Mouse (Mus musculus) kidney, adult 2 months (tissue): ENCODE measurements at regions not wholly inside any gene's neighbourhood (a gene's known extent, or its start where the extent isn't known, plus 50 kb on each side); places are given as distances from the start of the nearest gene placed in this dataset.
A peak's percentile ranks its signal among the peaks of the same experiment; 100 is the strongest.

ENCODE experiments used
- DNase-seq: peaks from one replicate; pipeline ENCODE4 v3.0.0; 2021
- H3K27ac ChIP-seq: fragments of 200-500 bp; 2 replicates; pipeline ENCODE4 v1.5.1; 2012; ENCODE audit warnings: low read depth, low read length, control low read depth, inconsistent platforms; ENCODE audit not compliant: insufficient read depth
- H3K27me3 ChIP-seq: fragments of 200-500 bp; replicated peaks from 2 replicates; pipeline ENCODE4 v1.6.1; 2012; ENCODE audit warnings: mild to moderate bottlenecking, moderate library complexity, low read length, inconsistent platforms; ENCODE audit not compliant: control insufficient read depth, insufficient read depth
- H3K36me3 ChIP-seq: fragments of 200-500 bp; 2 replicates; pipeline ENCODE4 v1.6.1; 2012; ENCODE audit warnings: mild to moderate bottlenecking, moderate library complexity, low read length, inconsistent platforms; ENCODE audit not compliant: control insufficient read depth, insufficient read depth
- H3K4me1 ChIP-seq: fragments of 200-500 bp; 2 replicates; pipeline ENCODE4 v1.6.1; 2011; ENCODE audit warnings: low read length; ENCODE audit not compliant: control insufficient read depth, insufficient read depth
- H3K4me3 ChIP-seq: fragments of 200-500 bp; 2 replicates; pipeline ENCODE4 v1.5.1; 2011; ENCODE audit warnings: mild to moderate bottlenecking, low read depth, low read length, control low read depth; ENCODE audit not compliant: insufficient read depth
- CTCF ChIP-seq: fragments of 200-500 bp; conservative IDR thresholded peaks from 2 replicates; pipeline ENCODE4 v1.5.1; 2011; ENCODE audit warnings: low read depth, mild to moderate bottlenecking, control low read depth, low read length, moderate library complexity, mixed read lengths; ENCODE audit not compliant: insufficient read depth, insufficient read length
- POLR2A ChIP-seq: fragments of 200-500 bp; IDR thresholded peaks from one replicate; pipeline ENCODE4 v1.6.1; 2011; ENCODE audit warnings: low read depth, low read length, control low read depth
- WGBS: fragments of 180-500 bp; shearing (Covaris S2); methylation state at CpG from one replicate; pipeline ENCODE4 v1.1.7; 2018; 5-methylcytosine and 5-hydroxymethylcytosine counted together

- 58% methylated on average over 5 of the region's 5 CpGs for WGBS
- Histone ChIP-seq H3K27me3 (no peaks in the 10 kb centered on the region), H3K36me3 (no peaks in the 10 kb centered on the region), H3K4me3 (no peak overlapping the region), H3K4me1 (no peaks in the 10 kb centered on the region; the same call in 1 of the 2 replicates), H3K27ac (no peak overlapping the region)
- TF ChIP-seq CTCF (no peak), POLR2A (no peak)
- DNase-seq, result peak; percentile 36
Observed at GRCm38 (mm10) chr9:49988064-49988463, 189.3 kb upstream of the Ncam1 start.

DNA sequence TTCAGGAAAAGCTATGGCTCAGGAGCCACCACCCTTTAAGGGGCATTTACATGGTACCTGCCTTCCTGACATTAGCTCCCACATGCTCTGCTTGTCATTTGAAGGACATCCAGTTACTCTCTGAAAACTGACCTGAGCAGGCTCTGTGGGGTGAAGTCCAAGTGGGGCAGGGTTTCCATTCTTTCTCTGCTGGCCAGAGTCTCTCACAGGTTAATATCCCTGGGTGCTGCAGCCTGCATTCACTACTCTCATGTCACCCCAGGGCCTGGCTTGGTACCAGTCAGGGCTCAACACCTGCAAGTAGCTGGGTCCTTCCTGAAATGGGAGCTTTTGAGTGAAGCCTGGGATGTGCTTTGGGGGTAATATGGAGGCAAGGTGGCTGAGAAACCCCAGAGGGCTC is 188.8 kb upstream of the Ncam1 start:
- peak; percentile 77 for DNase-seq
- Histone ChIP-seq H3K27ac (no peak overlapping the region), H3K36me3 (no peaks in the 10 kb centered on the region), H3K4me1 (no peaks in the 10 kb centered on the region; the same call in 1 of the 2 replicates), H3K27me3 (no peaks in the 10 kb centered on the region), H3K4me3 (no peak overlapping the region)
- TF ChIP-seq POLR2A (no peak), CTCF (no peak)

DNA sequence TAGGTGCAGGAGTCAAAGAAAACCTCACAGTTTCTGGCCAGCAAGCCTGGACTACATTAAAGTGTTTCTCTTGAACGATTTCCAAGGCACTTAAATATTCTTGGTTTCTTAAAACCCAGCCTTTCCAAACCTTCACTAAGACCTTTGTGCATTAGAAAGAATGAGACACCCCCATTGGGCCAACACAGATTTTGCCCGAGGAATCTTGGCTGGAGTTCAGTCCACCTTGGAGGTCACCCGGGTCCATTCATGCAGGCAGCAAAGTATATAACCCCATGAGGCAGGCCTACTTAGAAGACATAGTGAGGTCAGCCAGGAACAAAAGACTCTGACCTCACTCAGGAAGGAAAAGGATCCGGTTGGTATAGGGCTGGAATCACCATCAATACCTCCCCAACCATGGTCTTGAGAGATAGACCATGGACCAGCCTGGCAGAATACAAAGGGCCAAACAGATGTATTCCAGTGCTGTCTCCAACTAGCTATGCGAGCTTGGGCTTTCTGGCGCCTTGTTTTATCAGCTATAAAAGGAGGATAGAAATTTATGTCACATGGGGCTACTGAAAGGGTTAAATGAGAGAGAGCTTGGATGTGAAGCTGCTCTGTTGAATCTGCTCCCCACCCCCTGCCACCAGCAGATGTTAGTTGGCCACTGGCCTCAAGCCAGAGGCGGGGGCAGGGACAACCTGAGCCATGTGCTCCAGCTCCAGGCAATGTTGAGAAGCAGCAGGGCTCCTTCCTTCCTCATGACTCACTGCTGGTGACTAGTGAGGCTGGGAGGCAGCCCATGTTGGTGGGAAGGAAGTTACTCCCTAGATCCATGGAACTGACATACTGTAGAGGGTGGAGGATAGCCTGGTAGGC is 181.9 kb upstream of the Ncam1 start:
- peaks cover 9% of the 10 kb centered on the region for H3K4me1 ChIP-seq
- no peak for TF ChIP-seq CTCF
- DNase-seq, result peak; percentile 83
- H3K27me3 ChIP-seq, result no peaks in the 10 kb centered on the region
- no peak overlapping the region for H3K4me3 ChIP-seq
- WGBS, result 21% methylated on average over 7 of the region's 7 CpGs
- H3K36me3 ChIP-seq, result no peaks in the 10 kb centered on the region
- no peak overlapping the region for H3K27ac ChIP-seq

GRCm38 (mm10) chr9:49975938-49976671 is 177.4 kb upstream of the Ncam1 start:
- TF ChIP-seq POLR2A (no peak), CTCF (no peak)
- Histone ChIP-seq H3K27ac (no peak overlapping the region), H3K27me3 (no peaks in the 10 kb centered on the region), H3K4me3 (no peak overlapping the region), H3K36me3 (no peaks in the 10 kb centered on the region), H3K4me1 (peaks cover 9% of the 10 kb centered on the region)
- DNase-seq, result peak; percentile 83
- WGBS, result 14% methylated on average over 11 of the region's 11 CpGs

GRCm38 (mm10) chr9:49973974-49974495 is 175.3 kb upstream of the Ncam1 start:
- Histone ChIP-seq H3K4me3 (no peak overlapping the region), H3K4me1 (no peaks in the 10 kb centered on the region; the same call in 1 of the 2 replicates), H3K27ac (no peak overlapping the region), H3K27me3 (no peaks in the 10 kb centered on the region), H3K36me3 (no peaks in the 10 kb centered on the region)
- TF ChIP-seq POLR2A (no peak), CTCF (no peak)
- DNase-seq, result no peak
- WGBS, result 93% methylated on average over 5 of the region's 5 CpGs

GRCm38 (mm10) chr9:49969429-49969828 is 170.7 kb upstream of the Ncam1 start:
- WGBS, result 62% methylated on average over 6 of the region's 6 CpGs
- Histone ChIP-seq H3K27me3 (no peaks in the 10 kb centered on the region), H3K4me1 (no peaks in the 10 kb centered on the region), H3K36me3 (no peaks in the 10 kb centered on the region), H3K27ac (no peak overlapping the region), H3K4me3 (no peak overlapping the region)
- no peak for DNase-seq
- TF ChIP-seq POLR2A (no peak), CTCF (no peak)

DNA sequence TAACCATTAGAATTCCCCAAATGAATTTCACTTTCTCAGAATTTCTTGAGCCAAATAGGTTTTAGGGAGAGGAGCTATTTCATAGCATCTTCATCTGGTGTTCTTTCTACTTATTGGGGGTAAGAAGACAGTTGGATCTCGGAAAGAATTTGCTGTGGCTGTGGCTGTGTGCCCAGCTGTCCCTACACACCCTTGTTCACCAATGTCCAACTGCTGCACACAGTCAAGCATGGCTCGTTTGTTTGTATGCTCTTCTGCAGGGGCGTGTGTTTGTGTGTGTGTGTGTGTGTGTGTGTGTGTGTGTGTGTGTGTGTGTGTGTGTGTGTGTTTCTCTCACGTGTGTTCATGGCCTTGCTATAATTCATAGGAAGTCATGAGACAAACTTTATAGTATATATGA is 165.9 kb upstream of the Ncam1 start:
- DNase-seq, result no peak
- TF ChIP-seq CTCF, result no peak
- no peak for TF ChIP-seq POLR2A
- no peaks in the 10 kb centered on the region for H3K4me1 ChIP-seq
- no peak overlapping the region for H3K4me3 ChIP-seq
- no peaks in the 10 kb centered on the region for H3K36me3 ChIP-seq
- H3K27me3 ChIP-seq, result no peaks in the 10 kb centered on the region
- H3K27ac ChIP-seq, result no peak overlapping the region
- WGBS, result 81% methylated on average over 4 of the region's 4 CpGs
